Mouse (Mus musculus) hindbrain, embryonic 11.5 days (tissue): ENCODE measurements around the gene Ntn1. TPM values are rescaled to one million over a fixed set of nuclear protein-coding genes. Genes with fewer than 3 reads are reported as not detected.

Experiments
- ATAC-seq: fragments of 200-750 bp; cut with Nextera tagmentation; 2 replicates; pipeline ENCODE4 v1.8.0; 2017; ENCODE audit warnings: mild to moderate bottlenecking, moderate TSS enrichment, moderate library complexity; ENCODE audit not compliant: low FRiP score
- DNase-seq: peaks from one replicate; pipeline ENCODE4 v3.0.0-alpha.2; 2015; ENCODE audit warnings: low spot score
- H3K27ac ChIP-seq: fragments of 300-500 bp; sonication (generic); 2 replicates; pipeline ENCODE4 v1.5.1; 2014; ENCODE audit warnings: mild to moderate bottlenecking, low read depth, low read length
- H3K27me3 ChIP-seq: fragments of 300-500 bp; sonication (generic); 2 replicates; pipeline ENCODE4 v1.6.1; 2014; ENCODE audit warnings: mild to moderate bottlenecking, low read length, moderate library complexity, mixed read lengths; ENCODE audit not compliant: control insufficient read depth, insufficient read depth
- H3K36me3 ChIP-seq: fragments of 300-500 bp; sonication (generic); 2 replicates; pipeline ENCODE4 v1.6.1; 2014; ENCODE audit warnings: mild to moderate bottlenecking, low read length, moderate library complexity, mixed read lengths; ENCODE audit not compliant: control insufficient read depth, insufficient read depth
- H3K4me1 ChIP-seq: fragments of 300-500 bp; sonication (generic); replicated peaks from 2 replicates; pipeline ENCODE4 v1.6.1; 2014; ENCODE audit warnings: low read length, mixed read lengths; ENCODE audit not compliant: control insufficient read depth, insufficient read depth
- H3K4me2 ChIP-seq: fragments of 300-500 bp; sonication (generic); replicated peaks from 2 replicates; pipeline ENCODE4 v1.6.1; 2014; ENCODE audit warnings: mild to moderate bottlenecking, low read depth, low read length
- H3K4me3 ChIP-seq: fragments of 300-500 bp; sonication (generic); 2 replicates; pipeline ENCODE4 v1.5.1; 2014; ENCODE audit warnings: low read depth, low read length
- H3K9ac ChIP-seq: fragments of 300-500 bp; sonication (generic); 2 replicates; pipeline ENCODE4 v1.6.1; 2014; ENCODE audit warnings: low read depth, low read length
- H3K9me3 ChIP-seq: fragments of 300-500 bp; sonication (generic); 2 replicates; pipeline ENCODE4 v1.6.1; 2016; ENCODE audit warnings: low read length; ENCODE audit not compliant: control insufficient read depth
- WGBS: fragments of 180-500 bp; shearing (Covaris S2); extraction: QIAGEN DNeasy Blood & Tissue Kit; methylation state at CpG from one replicate; pipeline ENCODE4 v1.1.7; 2014; 5-methylcytosine and 5-hydroxymethylcytosine counted together
- polyA plus RNA-seq: library from polyadenylated mRNA; unstranded; fragments of >200 nt; fragmentation: Nextera tagmentation; extraction: Ambion mirVana; gene quantifications from 2 replicates; pipeline ENCODE4 v1.2.1, GENCODE M21; 2014

Ntn1 gene
- polyA plus RNA-seq, 1 experiment from 2014 or later: 11.9 TPM

DNA sequence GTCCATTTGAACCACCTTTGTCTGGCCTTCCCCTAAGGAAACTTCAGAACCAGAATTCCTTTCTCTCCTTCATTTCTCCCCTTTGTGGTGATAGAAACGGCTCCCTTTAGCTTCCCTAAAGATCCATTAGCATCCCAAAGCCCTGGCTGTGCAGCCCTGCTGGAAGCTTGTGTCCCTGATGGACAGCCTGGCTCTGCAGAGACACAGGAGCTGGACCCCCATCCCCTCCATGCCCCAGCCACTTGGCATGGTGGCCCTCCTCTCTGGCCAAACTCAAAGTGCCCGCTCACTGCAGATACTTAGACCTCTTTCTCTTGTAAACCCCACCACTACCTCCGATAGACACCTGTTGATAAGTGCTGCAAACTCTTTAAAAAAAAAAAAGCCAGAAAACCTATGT, 45.8 kb downstream of the Ntn1 start:
- no peak for DNase-seq
- WGBS: 63% methylated on average over 3 of the region's 3 CpGs
- no peak for ATAC-seq

DNA sequence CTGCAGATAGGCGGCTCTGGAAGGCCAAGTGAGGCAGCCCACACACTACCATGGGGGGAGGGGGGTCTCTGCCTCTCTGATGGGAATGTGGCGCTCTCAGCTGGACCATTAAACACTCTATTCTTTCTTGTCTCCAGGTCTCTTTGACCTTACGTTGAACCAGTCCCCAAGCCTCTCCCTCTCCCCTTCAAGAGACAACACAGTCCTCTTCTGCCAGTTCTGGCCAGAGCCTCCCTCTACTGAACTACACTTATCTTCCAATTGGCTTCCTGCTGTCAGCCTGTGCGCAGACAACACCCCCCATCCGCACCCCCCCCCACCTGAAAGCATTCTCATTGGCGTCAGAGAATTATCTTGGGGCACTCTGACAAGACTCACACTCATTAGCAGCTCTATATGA, 48.4 kb downstream of the Ntn1 start:
- Histone ChIP-seq H3K9me3 (no peaks in the 10 kb centered on the region), H3K36me3 (no peaks in the 10 kb centered on the region), H3K9ac (no peak overlapping the region), H3K4me1 (no peaks in the 10 kb centered on the region), H3K4me2 (no peak overlapping the region), H3K27me3 (no peaks in the 10 kb centered on the region), H3K4me3 (no peak overlapping the region), H3K27ac (no peak overlapping the region)
- WGBS: 69% methylated on average over 6 of the region's 6 CpGs
- DNase-seq (no peak), ATAC-seq (no peak)

More for the DNA sequence above, 45.8 kb downstream of the Ntn1 start:
- H3K4me2 ChIP-seq: no peak overlapping the region
- no peak overlapping the region for H3K4me3 ChIP-seq
- H3K36me3 ChIP-seq: no peaks in the 10 kb centered on the region
- H3K4me1 ChIP-seq: no peaks in the 10 kb centered on the region
- H3K9ac ChIP-seq: no peak overlapping the region
- H3K27me3 ChIP-seq: no peaks in the 10 kb centered on the region
- no peak overlapping the region for H3K27ac ChIP-seq
- no peaks in the 10 kb centered on the region for H3K9me3 ChIP-seq

DNA sequence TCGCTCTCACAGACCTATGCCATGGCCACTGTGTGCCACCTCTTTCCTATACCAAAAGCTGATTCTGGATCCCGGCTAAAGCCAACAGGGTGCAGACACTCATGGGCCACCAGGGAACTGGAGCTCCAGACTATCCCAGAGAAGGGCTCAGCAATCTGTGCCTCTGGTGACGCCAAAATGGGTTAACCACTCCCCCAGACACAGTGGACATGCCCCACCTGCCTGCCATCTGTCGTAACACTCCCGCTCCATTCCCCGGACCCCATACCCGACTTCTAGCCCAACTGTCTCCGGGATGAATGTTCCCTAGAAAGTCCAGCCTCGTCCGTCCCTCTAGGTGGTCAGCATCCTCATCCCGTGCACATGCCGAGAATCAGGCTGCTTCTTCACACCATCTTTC, 51.8 kb downstream of the Ntn1 start:
- WGBS: 85% methylated on average over 12 of the region's 12 CpGs
- Histone ChIP-seq H3K4me3 (no peak overlapping the region), H3K4me2 (no peak overlapping the region), H3K27ac (no peak overlapping the region), H3K4me1 (no peaks in the 10 kb centered on the region), H3K36me3 (no peaks in the 10 kb centered on the region), H3K27me3 (no peaks in the 10 kb centered on the region), H3K9me3 (no peaks in the 10 kb centered on the region), H3K9ac (no peak overlapping the region)
- ATAC-seq: no peak
- DNase-seq: no peak

DNA sequence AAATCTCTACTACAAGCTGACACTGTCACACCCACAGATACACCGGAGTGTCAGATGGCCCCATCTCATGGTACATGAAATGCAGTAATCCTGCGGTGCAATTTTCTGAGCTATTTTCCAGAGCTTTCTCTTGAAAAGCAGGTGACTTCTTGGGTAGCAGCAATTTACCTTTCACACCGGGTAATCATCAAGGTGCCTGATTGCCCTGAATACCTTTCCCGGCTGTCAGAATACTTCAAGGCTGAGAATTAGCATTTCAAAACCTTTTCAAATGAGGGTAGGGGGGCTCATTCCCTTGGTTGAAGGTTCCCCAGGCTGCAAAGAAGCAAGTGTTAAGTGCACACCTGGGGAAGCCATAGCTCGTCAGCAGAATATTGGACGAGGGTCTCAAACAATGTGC, 52.5 kb downstream of the Ntn1 start:
- ATAC-seq: no peak
- WGBS: 59% methylated on average over 6 of the region's 6 CpGs

DNA sequence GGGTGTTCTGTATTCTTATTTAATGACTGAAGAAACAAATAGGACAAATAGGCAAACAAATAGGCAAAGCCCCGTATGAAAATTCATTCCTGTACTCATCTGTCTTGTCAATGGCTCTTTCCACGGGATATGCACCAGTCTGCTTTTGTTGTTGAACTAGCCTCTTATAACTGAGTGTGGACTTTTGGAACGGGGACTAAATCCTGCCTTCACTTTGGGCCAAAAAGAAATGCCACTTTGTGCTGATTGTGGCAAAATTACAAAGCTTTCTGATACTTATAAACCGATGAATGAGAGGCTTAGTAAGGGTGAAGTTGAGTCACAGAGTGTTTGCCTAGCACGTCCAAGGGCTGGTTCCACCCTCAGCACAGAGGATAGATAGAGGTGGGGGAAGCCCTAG, 53.1 kb downstream of the Ntn1 start:
- Histone ChIP-seq H3K9ac (no peak overlapping the region), H3K36me3 (no peaks in the 10 kb centered on the region), H3K27ac (no peak overlapping the region), H3K4me2 (no peak overlapping the region), H3K9me3 (no peaks in the 10 kb centered on the region), H3K4me1 (no peaks in the 10 kb centered on the region), H3K27me3 (no peaks in the 10 kb centered on the region), H3K4me3 (no peak overlapping the region)
- 82% methylated on average over 5 of the region's 5 CpGs for whole genome bisulfite sequencing
- ATAC-seq (no peak), DNase-seq (no peak)

More for the DNA sequence above, 52.5 kb downstream of the Ntn1 start:
- no peak for DNase-seq
- no peaks in the 10 kb centered on the region for H3K36me3 ChIP-seq
- no peaks in the 10 kb centered on the region for H3K9me3 ChIP-seq
- no peak overlapping the region for H3K4me2 ChIP-seq
- no peak overlapping the region for H3K9ac ChIP-seq
- no peak overlapping the region for H3K27ac ChIP-seq
- H3K4me1 ChIP-seq: no peaks in the 10 kb centered on the region
- H3K27me3 ChIP-seq: no peaks in the 10 kb centered on the region
- no peak overlapping the region for H3K4me3 ChIP-seq

DNA sequence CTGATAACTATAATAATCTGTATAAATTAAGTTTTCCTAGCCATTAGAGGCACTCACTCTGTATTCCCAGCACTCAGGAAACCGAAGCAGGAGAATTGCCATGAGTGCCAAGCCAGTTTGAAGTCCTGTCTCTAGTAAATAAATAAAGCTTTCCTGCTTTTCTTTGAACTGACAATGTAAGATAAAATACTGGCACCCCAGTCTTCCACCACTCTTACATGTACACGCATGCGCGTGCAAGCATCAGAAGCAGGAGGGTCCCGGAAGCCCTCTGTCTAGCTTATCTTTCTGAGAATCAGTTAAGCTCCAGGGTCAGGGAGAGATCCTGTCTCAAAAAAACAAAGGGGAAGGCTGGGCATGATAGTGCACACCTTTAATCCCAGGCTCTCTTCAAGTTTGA, 54.5 kb downstream of the Ntn1 start:
- Histone ChIP-seq H3K36me3 (no peaks in the 10 kb centered on the region), H3K4me2 (no peak overlapping the region), H3K27me3 (no peaks in the 10 kb centered on the region), H3K4me1 (no peaks in the 10 kb centered on the region), H3K9ac (no peak overlapping the region), H3K4me3 (no peak overlapping the region), H3K27ac (no peak overlapping the region), H3K9me3 (no peaks in the 10 kb centered on the region)
- DNase-seq: no peak
- ATAC-seq: no peak
- WGBS: 96% methylated on average over 5 of the region's 5 CpGs

DNA sequence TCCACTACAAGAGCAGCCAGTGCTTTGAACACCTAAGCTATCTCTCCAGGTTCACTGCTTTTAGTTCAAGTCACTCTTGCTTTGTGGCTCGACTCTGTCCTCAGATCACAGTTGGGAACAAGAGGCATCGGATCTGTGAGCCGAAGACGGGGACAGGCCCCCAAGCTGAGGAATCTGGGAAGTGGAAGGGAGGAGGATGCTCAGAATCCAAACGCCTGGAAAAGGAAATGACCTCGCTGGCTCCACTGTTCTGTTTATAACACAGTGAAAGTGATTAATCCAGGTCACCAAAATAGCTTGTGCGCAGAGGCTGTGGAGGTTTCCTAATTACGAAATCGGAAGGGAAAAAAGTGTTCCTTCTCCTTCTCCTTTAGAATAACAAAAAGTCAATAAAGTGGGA, 56.4 kb downstream of the Ntn1 start:
- ATAC-seq (no peak), DNase-seq (no peak)
- H3K27me3 ChIP-seq: no peaks in the 10 kb centered on the region
- WGBS: 80% methylated on average over 9 of the region's 9 CpGs
- no peaks in the 10 kb centered on the region for H3K4me1 ChIP-seq
- no peaks in the 10 kb centered on the region for H3K36me3 ChIP-seq
- no peak overlapping the region for H3K4me3 ChIP-seq
- no peak overlapping the region for H3K27ac ChIP-seq
- no peaks in the 10 kb centered on the region for H3K9me3 ChIP-seq
- H3K9ac ChIP-seq: no peak overlapping the region
- no peak overlapping the region for H3K4me2 ChIP-seq

DNA sequence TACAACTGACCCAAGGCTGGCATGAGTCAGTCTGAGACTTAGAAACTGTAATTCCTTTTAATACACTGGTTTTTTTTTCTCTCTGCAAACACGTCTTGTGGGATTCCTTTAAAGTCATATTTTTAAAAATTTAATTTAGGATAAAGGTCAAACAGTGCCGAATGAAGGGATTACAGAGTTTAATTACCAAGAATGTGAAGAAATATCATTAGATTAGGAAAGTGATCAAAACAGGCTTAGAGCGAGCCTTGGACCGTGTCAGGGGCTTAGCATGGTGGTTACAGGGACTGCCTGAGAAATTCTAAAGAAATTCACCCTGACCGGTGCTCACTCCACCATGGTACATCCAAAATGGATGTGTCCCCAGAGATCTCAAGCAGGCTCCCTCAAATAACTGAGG, 57.9 kb downstream of the Ntn1 start:
- H3K9ac ChIP-seq: no peak overlapping the region
- H3K4me2 ChIP-seq: no peak overlapping the region
- no peaks in the 10 kb centered on the region for H3K9me3 ChIP-seq
- DNase-seq (no peak), ATAC-seq (no peak)
- no peaks in the 10 kb centered on the region for H3K36me3 ChIP-seq
- no peak overlapping the region for H3K4me3 ChIP-seq
- no peaks in the 10 kb centered on the region for H3K27me3 ChIP-seq
- WGBS: 85% methylated on average over 5 of the region's 5 CpGs
- no peaks in the 10 kb centered on the region for H3K4me1 ChIP-seq
- no peak overlapping the region for H3K27ac ChIP-seq

DNA sequence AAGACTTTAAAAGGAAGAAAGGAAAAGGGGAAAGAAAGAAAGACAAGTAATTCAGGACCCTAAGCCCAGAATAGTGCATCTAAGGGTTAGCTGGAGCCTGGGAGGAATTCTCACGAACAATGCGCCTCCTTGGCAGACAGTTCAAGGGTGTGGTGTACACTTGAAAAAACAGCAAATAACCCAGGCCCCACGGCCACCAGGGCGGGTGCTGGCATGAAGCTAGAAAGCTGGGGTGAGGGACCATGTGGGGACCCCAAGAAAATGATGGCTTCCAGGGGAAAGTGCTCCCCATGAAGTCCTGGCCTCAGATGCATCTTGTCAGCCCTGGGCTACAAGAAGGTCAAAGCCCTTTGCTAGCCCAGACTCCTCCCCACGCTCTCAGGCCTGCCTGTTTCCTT, 58.6 kb downstream of the Ntn1 start:
- Histone ChIP-seq H3K27ac (no peak overlapping the region), H3K4me1 (no peaks in the 10 kb centered on the region), H3K4me3 (no peak overlapping the region), H3K4me2 (no peak overlapping the region), H3K9me3 (no peaks in the 10 kb centered on the region), H3K9ac (no peak overlapping the region), H3K36me3 (no peaks in the 10 kb centered on the region), H3K27me3 (no peaks in the 10 kb centered on the region)
- no peak for ATAC-seq
- DNase-seq: no peak
- WGBS: 75% methylated on average over 5 of the region's 5 CpGs
